Mouse (Mus musculus): Measurements from ENCODE around the gene Bsg. TPM values are rescaled to one million over a fixed set of nuclear protein-coding genes. Genes with fewer than 3 reads are reported as not detected.

The Bsg gene
- total and polyA plus RNA-seq, 3 experiments, result 318 to 700 (median 346) TPM

- peak overlapping the region; percentile 96 to 98 for H3K4me3 ChIP-seq (ENCODE audit: control insufficient read depth in 1 of 2, insufficient read depth in 1 of 2, low read depth in 2 of 2, low read length in 2 of 2)
- H3K9me3 ChIP-seq (replicated peaks; ENCODE audit: insufficient read depth, low read length), result no peaks in the 10 kb centered on the region
- TF ChIP-seq USF1 (IDR thresholded peaks at IDR 0.05; ENCODE audit: low read depth, low read length) (peak; percentile 49; the same call in 1 of the 2 replicates), UBTF (IDR thresholded peaks at IDR 0.05; ENCODE audit: borderline replicate concordance, insufficient read depth, low read depth, low read length) (no peak)
- H3K4me1 ChIP-seq (ENCODE audit: control insufficient read depth in 1 of 2, insufficient read depth in 2 of 2, low read length in 2 of 2), result peaks cover 6 to 19% of the 10 kb centered on the region in 2 experiments; a peak in 3 of 4 replicates
- H3K27ac ChIP-seq (ENCODE audit: control insufficient read depth, low read depth, low read length), result no peak overlapping the region
- H3K36me3 ChIP-seq (ENCODE audit: control insufficient read depth in 1 of 2, insufficient read depth in 2 of 2, low read length in 2 of 2), result peaks cover 3 to 4% of the 10 kb centered on the region in 2 experiments; a peak in 2 of 4 replicates
- H3K9ac ChIP-seq (ENCODE audit: control insufficient read depth, low read depth, low read length, poor library complexity, severe bottlenecking), result peak overlapping the region; percentile 96
- H3K27me3 ChIP-seq (ENCODE audit: control insufficient read depth in 1 of 2, insufficient read depth in 2 of 2, low read length in 2 of 2), result no peaks in the 10 kb centered on the region
- H3K79me2 ChIP-seq (ENCODE audit: control insufficient read depth, insufficient read depth, low read length, poor library complexity), result peaks cover 32% of the 10 kb centered on the region
- DNase-seq (ENCODE audit: low read depth, low spot score), result no peak
Observed at GRCm38 (mm10) chr10:79683726-79684640, 20.3 kb upstream of the Bsg start.

DNA sequence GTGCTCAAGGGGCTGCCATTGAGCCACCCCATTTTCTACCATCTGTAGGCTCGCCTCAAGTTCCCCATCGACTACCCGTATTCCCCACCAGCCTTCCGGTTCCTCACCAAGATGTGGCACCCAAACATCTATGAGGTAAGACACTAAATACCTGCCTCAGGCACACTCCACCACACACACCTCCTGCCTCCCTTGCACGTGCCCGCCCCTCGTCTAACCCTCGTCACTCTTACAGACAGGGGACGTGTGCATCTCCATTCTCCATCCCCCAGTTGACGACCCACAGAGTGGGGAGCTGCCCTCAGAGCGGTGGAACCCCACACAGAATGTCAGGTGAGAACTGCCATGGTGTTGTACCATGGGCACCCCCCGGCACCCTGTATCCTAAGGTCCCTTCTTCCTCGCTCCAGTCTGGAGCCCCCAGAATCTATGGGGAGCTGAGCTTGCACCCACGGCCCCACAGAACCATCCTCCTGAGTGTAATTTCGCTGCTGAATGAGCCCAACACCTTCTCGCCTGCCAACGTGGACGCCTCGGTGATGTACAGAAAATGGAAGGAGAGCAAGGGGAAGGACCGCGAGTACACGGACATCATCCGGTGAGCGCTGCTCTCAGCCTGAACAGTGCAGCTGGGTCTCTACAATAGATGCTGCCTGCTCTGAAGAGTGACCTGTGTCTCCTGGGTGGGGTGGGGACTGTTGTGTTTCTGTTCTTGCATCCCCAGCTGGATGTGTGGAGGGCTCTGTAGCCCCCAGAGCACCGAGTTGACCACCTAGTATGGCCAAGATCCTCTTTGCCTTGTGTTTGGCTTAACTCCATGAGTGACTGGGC is 19.3 kb upstream of the Bsg start:
- Histone ChIP-seq H3K79me2 (ENCODE audit: control insufficient read depth, insufficient read depth, low read length, poor library complexity) (peaks cover 32% of the 10 kb centered on the region), H3K9ac (ENCODE audit: control insufficient read depth, low read depth, low read length, poor library complexity, severe bottlenecking) (no peak overlapping the region), H3K9me3 (replicated peaks; ENCODE audit: insufficient read depth, low read length) (no peaks in the 10 kb centered on the region), H3K4me3 (ENCODE audit: control insufficient read depth in 1 of 2, insufficient read depth in 1 of 2, low read depth in 2 of 2, low read length in 2 of 2) (no peak overlapping the region), H3K36me3 (ENCODE audit: control insufficient read depth in 1 of 2, insufficient read depth in 2 of 2, low read length in 2 of 2) (peaks cover 3 to 4% of the 10 kb centered on the region in 2 experiments; a peak in 2 of 4 replicates), H3K27ac (ENCODE audit: control insufficient read depth, low read depth, low read length) (no peak overlapping the region), H3K27me3 (ENCODE audit: control insufficient read depth in 1 of 2, insufficient read depth in 2 of 2, low read length in 2 of 2) (no peaks in the 10 kb centered on the region), H3K4me1 (ENCODE audit: control insufficient read depth in 1 of 2, insufficient read depth in 2 of 2, low read length in 2 of 2) (peaks cover 6 to 19% of the 10 kb centered on the region in 2 experiments; a peak in 3 of 4 replicates)
- TF ChIP-seq TBP (IDR thresholded peaks at IDR 0.05; ENCODE audit: low read depth, low read length), result no peak
- no peak for TF ChIP-seq GABPA (IDR thresholded peaks at IDR 0.05; ENCODE audit: low read depth, low read length)
- no peak for TF ChIP-seq USF1 (IDR thresholded peaks at IDR 0.05; ENCODE audit: low read depth, low read length)
- TF ChIP-seq SMC3 (IDR thresholded peaks at IDR 0.05; ENCODE audit: low read depth, low read length), result no peak
- no peak for TF ChIP-seq NRF1 (IDR thresholded peaks at IDR 0.05; ENCODE audit: insufficient read depth, low read depth, low read length, poor library complexity, severe bottlenecking)
- TF ChIP-seq MAFK (IDR thresholded peaks at IDR 0.05; ENCODE audit: borderline replicate concordance, low read depth, low read length), result no peak
- no peak for TF ChIP-seq E2F4 (IDR thresholded peaks at IDR 0.05; ENCODE audit: borderline replicate concordance, low read depth, low read length)
- no peak for TF ChIP-seq ZNF384 (IDR thresholded peaks at IDR 0.05; ENCODE audit: low read depth, low read length)
- no peak for TF ChIP-seq CHD1 (IDR thresholded peaks at IDR 0.05; ENCODE audit: low read depth, low read length)
- TF ChIP-seq ZC3H11A (IDR thresholded peaks at IDR 0.05; ENCODE audit: low read depth, low read length), result no peak
- TF ChIP-seq MEF2A (IDR thresholded peaks at IDR 0.05; ENCODE audit: extremely low read depth, insufficient replicate concordance, low read depth, low read length, poor library complexity, severe bottlenecking), result no peak
- no peak for DNase-seq (ENCODE audit: low read depth, low spot score)
